Mouse (Mus musculus): ENCODE measurements around the gene Herc2. TPM values are rescaled to one million over a fixed set of nuclear protein-coding genes. Genes with fewer than 3 reads are reported as not detected.

Herc2 gene
- polyA plus RNA-seq, 1 experiment from 2014 or later: 22.6 TPM

GRCm38 (mm10) chr7:56015837-56016236, 34.2 kb upstream of the Herc2 start:
- TF ChIP-seq EP300 (IDR thresholded peaks at IDR 0.05) (no peak), CTCF (IDR thresholded peaks at IDR 0.05) (no peak)
- DNase-seq (ENCODE audit: low spot score): no peak
- no peak overlapping the region for H3K4me2 ChIP-seq (replicated peaks; ENCODE audit: low read depth, low read length)
- WGBS: 94% methylated on average over 7 of the region's 7 CpGs
- no peak for ATAC-seq
- no peak overlapping the region for H3K27ac ChIP-seq (ENCODE audit: low read length)
- H3K9ac ChIP-seq (replicated peaks; ENCODE audit: low read depth): no peak overlapping the region
- H3K9me3 ChIP-seq (ENCODE audit: low read length): no peaks in the 10 kb centered on the region
- no peaks in the 10 kb centered on the region for H3K36me3 ChIP-seq (ENCODE audit: insufficient read depth, low read length)
- H3K4me3 ChIP-seq (ENCODE audit: low read depth, low read length): no peak overlapping the region
- no peaks in the 10 kb centered on the region for H3K27me3 ChIP-seq (replicated peaks; ENCODE audit: insufficient read depth, low read length)
- no peaks in the 10 kb centered on the region for H3K4me1 ChIP-seq (ENCODE audit: insufficient read depth, low read depth, low read length)

- H3K9ac ChIP-seq (replicated peaks; ENCODE audit: low read depth): no peak overlapping the region
- H3K27me3 ChIP-seq (replicated peaks; ENCODE audit: insufficient read depth, low read length): no peaks in the 10 kb centered on the region
- peak; percentile 23 for DNase-seq (ENCODE audit: low spot score)
- no peak overlapping the region for H3K4me3 ChIP-seq (ENCODE audit: low read depth, low read length)
- no peaks in the 10 kb centered on the region for H3K4me1 ChIP-seq (ENCODE audit: insufficient read depth, low read depth, low read length)
- no peaks in the 10 kb centered on the region for H3K36me3 ChIP-seq (ENCODE audit: insufficient read depth, low read length)
- 45% methylated on average over 3 of the region's 3 CpGs for WGBS
- H3K4me2 ChIP-seq (replicated peaks; ENCODE audit: low read depth, low read length): no peak overlapping the region; the same call in 1 of the 2 replicates
- ATAC-seq: peak; percentile 46; the same call in 1 of the 2 replicates
- peak overlapping the region; percentile 47; the same call in 1 of the 2 replicates for H3K27ac ChIP-seq (ENCODE audit: low read length)
- TF ChIP-seq EP300 (IDR thresholded peaks at IDR 0.05): peak; percentile 12; the same call in 1 of the 2 replicates
- TF ChIP-seq CTCF (IDR thresholded peaks at IDR 0.05): no peak
- no peaks in the 10 kb centered on the region for H3K9me3 ChIP-seq (ENCODE audit: low read length)
Measured at GRCm38 (mm10) chr7:56017761-56018160, 32.2 kb upstream of the Herc2 start.

GRCm38 (mm10) chr7:56018446-56018971, 31.5 kb upstream of the Herc2 start:
- Histone ChIP-seq H3K27ac (ENCODE audit: low read length) (peak overlapping the region; percentile 78), H3K4me1 (ENCODE audit: insufficient read depth, low read depth, low read length) (no peaks in the 10 kb centered on the region), H3K9me3 (ENCODE audit: low read length) (no peaks in the 10 kb centered on the region), H3K9ac (replicated peaks; ENCODE audit: low read depth) (peak overlapping the region; percentile 56), H3K4me2 (replicated peaks; ENCODE audit: low read depth, low read length) (peak overlapping the region; percentile 93), H3K27me3 (replicated peaks; ENCODE audit: insufficient read depth, low read length) (no peaks in the 10 kb centered on the region), H3K36me3 (ENCODE audit: insufficient read depth, low read length) (no peaks in the 10 kb centered on the region), H3K4me3 (ENCODE audit: low read depth, low read length) (peak overlapping the region; percentile 74)
- DNase-seq (ENCODE audit: low spot score) (peak; percentile 31), ATAC-seq (peak; percentile 72)
- TF ChIP-seq EP300 (IDR thresholded peaks at IDR 0.05) (no peak), CTCF (IDR thresholded peaks at IDR 0.05) (no peak)
- 24% methylated on average over 7 of the region's 7 CpGs for WGBS

GRCm38 (mm10) chr7:56018972-56019929, 30.7 kb upstream of the Herc2 start:
- peak; percentile 83 for ATAC-seq
- Histone ChIP-seq H3K9me3 (ENCODE audit: low read length) (no peaks in the 10 kb centered on the region), H3K9ac (replicated peaks; ENCODE audit: low read depth) (peak overlapping the region; percentile 56), H3K4me3 (ENCODE audit: low read depth, low read length) (peak overlapping the region; percentile 74), H3K4me1 (ENCODE audit: insufficient read depth, low read depth, low read length) (no peaks in the 10 kb centered on the region), H3K27me3 (replicated peaks; ENCODE audit: insufficient read depth, low read length) (no peaks in the 10 kb centered on the region), H3K36me3 (ENCODE audit: insufficient read depth, low read length) (no peaks in the 10 kb centered on the region), H3K27ac (ENCODE audit: low read length) (peak overlapping the region; percentile 78), H3K4me2 (replicated peaks; ENCODE audit: low read depth, low read length) (peak overlapping the region; percentile 93)
- TF ChIP-seq EP300 (IDR thresholded peaks at IDR 0.05): no peak
- TF ChIP-seq CTCF (IDR thresholded peaks at IDR 0.05): no peak
- DNase-seq (ENCODE audit: low spot score): peak; percentile 78
- WGBS: under 1% methylated on average over 37 of the region's 71 CpGs

GRCm38 (mm10) chr7:56019930-56020253, 30.1 kb upstream of the Herc2 start, which contains the start of gene Nipa1:
TSS of gene Nipa1 (minus strand) at chr7:56019954.
- no peaks in the 10 kb centered on the region for H3K36me3 ChIP-seq (ENCODE audit: insufficient read depth, low read length)
- DNase-seq (ENCODE audit: low spot score) (no peak), ATAC-seq (no peak)
- H3K27me3 ChIP-seq (replicated peaks; ENCODE audit: insufficient read depth, low read length): no peaks in the 10 kb centered on the region
- WGBS: 37% methylated on average over 3 of the region's 3 CpGs
- peak within 1 kb of the TSS; percentile 56 for H3K9ac ChIP-seq (replicated peaks; ENCODE audit: low read depth)
- H3K4me3 ChIP-seq (ENCODE audit: low read depth, low read length): peak within 1 kb of the TSS; percentile 74
- peak within 1 kb of the TSS; percentile 93 for H3K4me2 ChIP-seq (replicated peaks; ENCODE audit: low read depth, low read length)
- H3K9me3 ChIP-seq (ENCODE audit: low read length): no peaks in the 10 kb centered on the region
- no peaks in the 10 kb centered on the region for H3K4me1 ChIP-seq (ENCODE audit: insufficient read depth, low read depth, low read length)
- peak within 1 kb of the TSS; percentile 78 for H3K27ac ChIP-seq (ENCODE audit: low read length)
- TF ChIP-seq CTCF (IDR thresholded peaks at IDR 0.05) (no peak), EP300 (IDR thresholded peaks at IDR 0.05) (no peak)

GRCm38 (mm10) chr7:56023586-56023985, 26.4 kb upstream of the Herc2 start:
- Histone ChIP-seq H3K27ac (ENCODE audit: low read length) (no peak overlapping the region), H3K27me3 (replicated peaks; ENCODE audit: insufficient read depth, low read length) (no peaks in the 10 kb centered on the region), H3K4me1 (ENCODE audit: insufficient read depth, low read depth, low read length) (no peaks in the 10 kb centered on the region), H3K9me3 (ENCODE audit: low read length) (no peaks in the 10 kb centered on the region), H3K4me2 (replicated peaks; ENCODE audit: low read depth, low read length) (no peak overlapping the region), H3K9ac (replicated peaks; ENCODE audit: low read depth) (no peak overlapping the region), H3K36me3 (ENCODE audit: insufficient read depth, low read length) (no peaks in the 10 kb centered on the region), H3K4me3 (ENCODE audit: low read depth, low read length) (no peak overlapping the region)
- WGBS: 78% methylated on average over 3 of the region's 3 CpGs
- no peak for ATAC-seq
- no peak for TF ChIP-seq CTCF (IDR thresholded peaks at IDR 0.05)
- no peak for TF ChIP-seq EP300 (IDR thresholded peaks at IDR 0.05)
- no peak for DNase-seq (ENCODE audit: low spot score)
